Mouse (Mus musculus): ENCODE measurements around the gene Gemin7.

- TF ChIP-seq POLR2A (IDR thresholded peaks at IDR 0.05; ENCODE audit: low read depth, low read length) (no peak), CTCF (IDR thresholded peaks at IDR 0.05; ENCODE audit: extremely low read depth, insufficient read depth, insufficient read length, insufficient replicate concordance) (no peak)
Measured at GRCm38 (mm10) chr7:19552443-19552842, 25.0 kb downstream of the Gemin7 start.

Measured in spleen, adult 2 months (tissue).